Mouse (Mus musculus) ovary, postnatal 10 days (tissue): ENCODE measurements around the gene Il22ra1.
"Not testable (repeated sequence)": the region's sequence is repeated elsewhere in the genome, so short reads cannot be mapped to it uniquely, and the experiment has no call there.

ENCODE experiments used
- DNase-seq: peaks from one replicate; pipeline ENCODE4 v3.0.0; 2022; ENCODE audit warnings: low spot score

Gene Il22ra1

DNA sequence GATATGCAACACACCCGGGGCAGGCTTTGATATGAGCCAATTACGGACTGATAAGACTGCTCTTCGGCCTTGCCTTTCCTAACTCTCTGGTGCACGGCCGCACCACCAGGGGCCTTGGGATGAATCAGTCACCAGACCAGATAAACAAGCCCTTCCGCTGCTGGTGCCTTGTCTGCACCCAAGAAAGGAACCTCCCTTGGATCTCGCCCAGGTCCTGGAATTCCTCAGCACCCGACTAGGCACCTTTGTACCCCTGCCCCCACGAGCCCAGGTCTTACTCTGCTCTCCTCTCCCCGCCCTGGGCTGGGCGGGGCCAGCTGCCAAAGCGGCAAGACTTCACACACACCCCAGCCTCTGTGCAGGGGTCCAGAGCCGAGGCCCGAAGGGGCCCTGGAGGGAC, at the start of gene Il22ra1:
Il22ra1 (plus strand) TSS at position 356 of the 400 bp plus-strand sequence.
- DNase-seq = no peak

DNA sequence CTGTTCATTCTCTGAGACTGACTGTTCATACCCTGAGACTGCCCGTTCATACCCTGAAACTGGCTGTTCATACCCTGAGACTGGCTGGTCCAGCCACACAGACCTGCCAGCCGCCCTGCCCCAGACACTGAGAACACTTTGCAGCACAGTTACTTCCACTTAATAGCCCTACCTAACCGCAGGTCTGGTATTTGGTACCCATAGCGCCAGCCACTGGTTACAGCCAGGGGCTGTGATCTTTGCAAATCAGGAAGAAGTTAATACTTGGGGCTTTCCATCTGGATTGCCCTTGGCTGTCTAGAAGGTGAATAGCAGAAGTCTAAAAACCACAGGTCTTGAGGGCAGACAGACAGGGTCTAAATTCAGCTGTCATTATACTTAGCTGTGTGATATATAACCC, 48.7 kb upstream of the Il22ra1 start:
- DNase-seq = no peak

DNA sequence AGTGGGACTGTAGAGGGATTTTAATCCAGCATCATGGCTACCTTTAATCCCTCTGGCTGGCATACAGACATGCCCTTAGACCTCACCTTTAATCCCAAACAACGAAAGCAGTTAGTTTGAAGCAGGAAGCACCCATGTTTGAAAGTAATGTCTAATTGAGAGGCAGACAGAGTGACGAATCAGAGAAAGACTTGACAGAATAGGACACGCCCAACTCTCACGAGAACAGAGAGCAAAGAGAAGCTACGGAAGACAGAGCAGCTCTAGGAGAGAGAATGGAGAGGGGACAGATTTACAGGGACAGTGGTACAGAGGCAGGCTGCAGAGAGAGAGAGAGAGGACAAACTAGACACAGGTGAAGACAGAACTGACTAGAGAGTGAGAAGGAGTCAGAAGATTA, 46.2 kb upstream of the Il22ra1 start:
- DNase-seq = no peak

DNA sequence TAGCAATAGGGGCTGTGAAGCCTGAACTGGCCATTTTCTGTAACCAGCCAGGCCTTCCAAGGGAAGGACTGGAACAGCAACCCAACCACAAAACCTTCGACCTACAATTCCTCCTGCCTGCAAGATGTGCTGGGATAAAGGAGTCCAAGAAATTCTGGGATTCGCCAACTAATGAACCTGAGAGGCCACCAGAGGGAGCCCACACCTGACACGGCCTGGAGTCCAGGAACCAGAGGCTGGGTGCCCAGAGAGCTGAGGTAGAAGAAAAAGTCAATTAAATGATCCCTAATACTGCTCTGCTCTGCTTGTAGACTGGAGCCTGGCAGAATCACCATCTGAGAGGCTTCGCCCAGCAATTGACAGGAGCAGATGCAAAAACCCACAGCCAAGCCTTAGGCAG, 44.4 kb upstream of the Il22ra1 start:
- DNase-seq = no peak

DNA sequence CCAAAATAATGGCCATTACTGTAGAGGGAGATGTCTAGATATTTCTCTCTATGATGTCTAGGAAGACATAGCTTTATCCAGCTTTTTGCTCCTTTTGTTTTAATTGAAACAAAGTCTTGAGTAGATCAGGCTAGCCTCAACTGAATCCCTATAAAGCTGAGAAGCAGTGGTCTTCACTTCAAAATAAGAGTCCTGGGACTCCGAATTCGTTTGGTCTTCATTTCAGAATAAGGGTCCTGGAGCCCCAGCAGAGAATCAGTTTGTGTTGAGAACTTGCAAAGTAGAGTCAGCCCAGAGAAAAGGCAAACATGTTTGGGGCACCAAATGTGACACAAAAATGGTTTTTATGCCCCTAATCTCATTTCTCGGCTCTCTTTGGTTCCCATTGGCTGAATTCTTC, 43.2 kb upstream of the Il22ra1 start:
- no peak for DNase-seq

DNA sequence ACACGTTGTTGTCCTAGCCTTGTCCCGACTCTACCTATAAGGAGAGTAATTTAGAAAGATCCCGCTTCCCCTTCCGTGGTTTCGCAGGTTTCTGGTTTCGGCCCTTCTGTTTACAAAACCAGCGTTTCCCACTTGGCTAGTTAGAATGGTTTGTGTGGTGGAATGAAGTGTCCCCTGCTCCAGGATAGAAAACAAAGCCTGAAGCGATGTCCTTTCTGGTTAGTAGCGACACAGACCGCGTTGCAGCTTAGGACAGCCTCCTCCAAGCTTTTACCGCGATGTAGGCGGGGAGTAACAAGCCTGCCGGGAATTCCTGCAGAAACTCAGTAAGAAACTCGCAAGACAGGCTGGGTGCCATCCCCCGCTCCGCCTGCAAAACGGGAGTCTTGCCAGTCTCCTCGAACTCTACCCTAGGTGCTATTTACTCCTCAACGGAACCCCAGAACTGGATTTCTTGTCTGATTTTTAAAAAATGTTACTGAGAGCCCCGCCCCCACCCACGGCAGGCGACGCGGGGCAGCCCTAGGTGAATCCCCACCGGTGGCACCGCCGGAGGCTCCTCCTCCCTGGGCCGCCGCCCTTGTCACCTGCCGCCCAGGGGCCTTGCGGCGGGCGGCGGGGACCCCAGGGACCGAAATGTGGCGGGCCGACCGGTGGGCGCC, 41.9 kb upstream of the Il22ra1 start, which contains the start of gene Ifnlr1:
Ifnlr1 (plus strand) TSS at position 382 of the 662 bp plus-strand sequence.
- DNase-seq = peak; percentile 29

DNA sequence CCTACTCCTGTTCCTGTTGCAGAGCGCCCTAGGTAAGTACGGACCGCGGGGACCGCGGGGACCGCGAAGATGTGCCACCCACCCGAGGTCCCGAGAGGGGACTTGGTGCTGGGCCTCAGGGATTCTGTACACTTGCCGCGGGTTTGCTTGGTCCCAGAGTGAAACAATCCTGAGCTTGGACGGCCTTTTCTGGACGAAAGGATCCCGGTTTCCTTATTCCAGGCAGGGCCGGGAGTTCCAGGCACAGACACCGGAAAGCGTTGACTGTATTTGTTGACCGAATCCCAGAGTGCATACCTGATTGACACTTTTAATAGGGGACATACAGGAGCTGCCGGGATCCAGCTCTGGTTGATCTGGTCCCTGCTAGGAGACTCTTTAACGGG, 41.4 kb upstream of the Il22ra1 start:
- DNase-seq = no peak

DNA sequence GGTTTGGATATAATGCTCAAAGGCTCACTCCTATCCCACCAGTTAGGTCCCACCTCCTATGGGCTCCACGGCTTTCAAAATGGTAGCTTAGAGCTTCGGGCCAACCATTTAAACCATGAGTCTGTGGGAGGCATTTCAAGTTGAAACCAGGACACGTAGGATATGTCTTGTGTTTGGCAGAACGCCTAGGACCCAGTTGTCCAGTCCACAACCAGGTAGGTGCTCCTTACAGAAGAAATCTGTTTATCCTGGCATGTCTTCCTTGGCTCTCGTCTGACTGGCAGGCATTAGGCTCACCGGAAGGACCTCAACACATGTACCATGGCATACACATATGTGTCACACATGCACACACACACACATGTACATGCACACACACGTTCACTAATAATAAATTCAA, 38.2 kb upstream of the Il22ra1 start:
- no peak for DNase-seq

DNA sequence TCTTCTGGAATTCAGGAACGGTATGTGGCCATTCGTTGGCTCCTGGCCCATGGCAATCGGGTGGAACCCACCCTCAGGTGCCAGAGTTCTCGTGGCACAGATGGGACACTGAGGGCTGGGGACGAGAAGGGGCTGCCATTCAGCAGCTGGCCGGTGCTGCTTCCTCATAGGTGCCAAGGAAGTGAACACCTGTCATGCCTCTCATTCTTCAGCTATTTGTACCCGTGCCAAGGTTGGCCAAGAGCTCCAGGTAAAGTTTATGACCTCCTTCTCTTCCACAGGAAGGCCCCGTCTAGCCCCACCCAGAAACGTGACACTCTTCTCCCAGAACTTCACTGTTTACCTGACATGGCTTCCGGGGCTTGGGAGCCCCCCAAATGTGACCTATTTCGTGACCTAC, 37.7 kb upstream of the Il22ra1 start:
- DNase-seq = no peak

DNA sequence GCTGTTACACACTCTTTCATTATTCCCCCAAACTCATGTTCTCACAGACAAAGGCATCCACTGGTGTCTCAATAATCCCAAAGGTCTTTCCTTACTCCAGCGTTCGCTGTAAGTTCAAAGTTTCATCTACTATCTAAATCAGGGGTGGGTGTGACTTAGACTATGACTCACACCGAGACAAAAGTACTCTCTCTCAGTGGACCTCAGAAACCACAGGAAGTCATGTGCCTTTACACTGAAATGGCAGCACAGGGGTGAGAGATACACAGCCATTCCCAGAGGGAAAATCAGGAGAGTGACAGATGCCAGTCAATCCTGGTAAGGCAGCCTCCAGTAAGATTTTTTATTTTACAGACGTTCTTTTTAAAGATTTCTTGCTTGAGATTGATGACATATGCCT, 35.1 kb upstream of the Il22ra1 start:
- no peak for DNase-seq

DNA sequence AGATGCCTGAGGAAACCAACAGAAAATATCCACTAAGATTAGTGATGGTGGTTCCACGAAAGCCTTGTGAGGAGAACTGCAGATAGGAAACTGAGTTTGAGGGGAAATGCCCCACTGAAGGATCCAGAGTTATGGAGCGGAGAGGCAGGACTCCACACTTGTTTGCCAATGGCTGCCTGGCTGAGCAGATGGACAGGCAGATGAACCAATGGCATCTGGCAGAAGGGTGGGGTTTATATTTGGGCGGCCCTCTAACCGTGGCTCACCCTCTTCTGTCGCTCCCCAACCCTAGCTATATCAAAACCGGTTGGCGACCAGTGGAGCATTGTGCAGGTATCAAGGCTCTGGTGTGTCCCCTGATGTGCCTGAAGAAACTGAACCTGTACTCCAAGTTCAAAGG, 29.5 kb upstream of the Il22ra1 start:
- no peak for DNase-seq

DNA sequence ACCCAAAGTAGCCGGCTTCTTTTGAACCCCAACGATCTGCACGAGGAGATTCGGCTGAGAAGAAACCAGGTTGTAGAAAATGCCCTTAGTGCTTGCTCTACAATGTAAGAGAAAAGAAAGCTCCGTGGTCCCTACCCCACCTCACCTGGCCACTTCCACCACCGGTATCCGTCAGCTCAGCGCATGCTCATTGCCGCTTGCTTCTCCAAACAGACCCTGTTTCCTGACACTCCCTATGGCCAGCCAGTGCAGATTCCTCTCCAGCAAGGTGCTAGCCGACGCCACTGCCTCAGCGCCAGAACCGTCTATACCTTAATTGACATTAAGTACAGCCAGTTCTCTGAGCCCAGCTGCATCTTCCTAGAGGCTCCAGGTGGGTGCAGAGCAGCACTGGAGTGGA, 24.5 kb upstream of the Il22ra1 start:
- no peak for DNase-seq

DNA sequence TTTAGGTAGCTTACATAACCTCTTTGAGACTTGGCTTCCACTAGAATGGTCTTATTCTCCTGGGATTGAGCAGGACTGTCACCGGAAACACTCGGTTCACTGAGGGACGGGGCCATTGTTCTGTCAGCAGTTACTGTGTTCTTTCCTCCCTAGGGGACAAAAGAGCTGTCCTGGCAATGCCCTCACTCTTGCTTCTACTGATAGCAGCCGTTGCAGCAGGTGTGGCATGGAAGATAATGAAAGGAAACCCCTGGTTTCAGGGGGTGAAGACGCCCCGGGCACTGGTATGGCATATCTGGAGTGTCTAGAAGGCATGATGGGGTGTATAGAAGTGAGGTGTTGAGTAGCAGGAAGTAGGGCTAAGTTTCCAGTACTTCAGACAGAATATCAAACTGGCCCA, 24.0 kb upstream of the Il22ra1 start:
- DNase-seq = no peak

DNA sequence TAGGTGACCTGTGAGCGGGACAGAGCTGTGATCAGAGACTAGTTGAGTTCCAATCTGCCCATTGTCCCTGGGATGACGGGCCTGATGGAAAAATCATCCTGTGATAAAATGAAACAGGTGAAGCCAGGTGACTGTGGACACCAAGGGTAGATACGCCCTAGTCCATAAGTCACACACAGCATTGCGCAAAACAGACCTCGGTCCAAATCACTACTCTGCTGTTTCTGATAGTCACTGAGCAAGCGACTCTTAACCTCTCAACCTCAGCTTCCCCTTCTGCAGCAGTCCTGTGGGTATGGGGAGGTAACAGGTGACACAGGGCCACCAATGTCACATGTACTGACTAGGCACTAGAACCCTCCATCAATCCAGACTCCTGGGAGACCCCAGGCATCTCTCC, 21.9 kb upstream of the Il22ra1 start:
- DNase-seq = no peak

DNA sequence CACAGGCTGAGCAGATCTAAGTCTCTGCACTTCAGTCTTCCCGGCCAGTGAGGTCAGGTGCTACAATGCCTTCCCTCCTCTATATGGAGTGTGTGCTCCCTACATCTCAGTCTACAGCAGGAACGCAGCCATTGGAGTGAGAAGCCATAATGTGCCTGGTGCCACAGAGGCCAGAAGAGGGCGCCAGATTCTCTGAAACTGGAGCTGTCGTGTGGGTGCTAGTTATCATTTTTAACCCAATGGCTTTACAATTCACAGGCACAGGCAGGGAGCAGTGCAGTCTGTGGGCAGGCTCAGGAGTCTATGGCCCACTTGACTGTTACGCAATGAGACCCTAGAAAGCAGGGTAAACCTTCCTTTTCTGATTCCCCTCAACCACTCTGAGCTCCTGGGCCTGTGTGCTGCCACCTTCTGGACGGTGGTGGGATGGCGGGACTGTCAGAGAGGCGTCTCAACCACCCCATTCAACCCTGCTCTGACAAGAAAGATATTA, 18.9 kb upstream of the Il22ra1 start:
- peak; percentile 58 for DNase-seq

DNA sequence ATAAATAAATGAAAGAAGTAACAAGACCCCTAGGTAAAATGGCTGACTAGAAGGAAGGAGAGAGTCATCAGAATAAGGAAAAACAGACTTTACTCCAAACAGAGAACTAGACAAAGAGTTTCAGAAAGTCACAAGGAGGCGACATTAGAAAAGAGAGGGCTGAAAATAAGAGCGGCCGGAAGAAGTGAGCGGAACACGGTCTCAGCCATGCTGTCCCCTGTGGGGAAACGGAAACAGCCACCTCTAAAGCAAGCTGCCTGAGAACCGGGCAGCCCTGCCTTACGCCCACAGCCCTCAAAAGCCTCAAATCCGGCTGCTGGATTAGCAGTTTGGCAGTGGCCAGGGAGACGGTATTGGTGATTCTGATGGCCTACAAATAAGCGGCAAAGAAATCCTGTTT, 18.4 kb upstream of the Il22ra1 start:
- no peak for DNase-seq

DNA sequence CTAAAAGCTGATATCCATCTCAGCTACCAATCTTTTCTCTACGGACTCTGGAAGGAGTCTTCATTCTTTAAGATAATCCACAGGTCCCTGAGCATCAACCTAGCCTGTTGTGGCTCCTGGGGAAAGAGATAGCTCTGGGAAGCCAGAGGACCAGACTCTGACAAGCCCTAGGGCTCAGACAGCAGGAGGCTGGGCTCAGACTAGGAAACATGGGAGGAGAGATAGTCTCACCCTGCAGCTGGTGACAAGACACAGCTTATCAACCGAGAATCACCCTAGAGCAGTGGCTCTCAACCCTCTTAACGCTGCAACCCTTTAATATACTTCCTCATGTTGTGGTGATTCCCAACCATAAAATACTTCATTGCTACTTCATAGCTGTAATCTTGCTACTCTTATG, 17.6 kb upstream of the Il22ra1 start:
- no peak for DNase-seq

DNA sequence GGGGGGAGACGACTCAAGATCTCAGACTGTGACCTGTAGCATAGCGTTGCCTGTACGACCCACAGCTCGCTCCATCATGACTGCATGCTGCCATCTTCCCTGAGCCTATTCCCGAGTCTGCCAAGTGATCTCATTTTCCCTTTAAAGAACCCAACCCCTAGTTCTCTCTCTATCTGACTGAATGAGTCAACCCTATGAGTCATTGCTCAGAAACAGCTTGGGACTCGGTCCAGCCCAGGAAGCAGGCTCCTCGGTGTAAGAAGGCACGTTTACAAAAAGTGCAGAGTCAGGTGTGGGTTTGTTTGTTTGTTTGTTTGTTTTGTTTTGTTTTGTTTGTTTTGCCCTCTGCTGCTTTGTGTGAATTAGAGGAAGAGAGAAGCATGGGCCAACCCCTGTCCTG, 13.2 kb upstream of the Il22ra1 start:
- no peak for DNase-seq

DNA sequence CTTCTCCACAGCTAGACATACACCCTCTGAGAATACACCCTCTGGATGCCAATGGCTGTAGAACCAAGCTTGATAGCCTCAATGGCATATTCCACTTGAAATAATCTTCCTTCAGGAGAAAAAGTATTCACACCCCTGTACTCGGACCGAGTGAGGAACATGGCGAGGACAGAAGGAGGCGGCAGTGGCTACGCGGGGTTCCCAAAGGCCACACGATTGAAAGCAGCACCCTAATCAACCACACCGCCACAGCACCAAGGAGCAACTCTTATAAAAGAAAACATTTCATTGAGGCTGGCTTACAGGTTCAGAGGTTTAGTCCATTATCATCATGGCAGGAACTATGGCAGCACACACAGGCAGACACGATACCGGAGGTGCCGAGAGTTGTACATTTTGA, 11.5 kb upstream of the Il22ra1 start:
- DNase-seq = not testable (repeated sequence)

DNA sequence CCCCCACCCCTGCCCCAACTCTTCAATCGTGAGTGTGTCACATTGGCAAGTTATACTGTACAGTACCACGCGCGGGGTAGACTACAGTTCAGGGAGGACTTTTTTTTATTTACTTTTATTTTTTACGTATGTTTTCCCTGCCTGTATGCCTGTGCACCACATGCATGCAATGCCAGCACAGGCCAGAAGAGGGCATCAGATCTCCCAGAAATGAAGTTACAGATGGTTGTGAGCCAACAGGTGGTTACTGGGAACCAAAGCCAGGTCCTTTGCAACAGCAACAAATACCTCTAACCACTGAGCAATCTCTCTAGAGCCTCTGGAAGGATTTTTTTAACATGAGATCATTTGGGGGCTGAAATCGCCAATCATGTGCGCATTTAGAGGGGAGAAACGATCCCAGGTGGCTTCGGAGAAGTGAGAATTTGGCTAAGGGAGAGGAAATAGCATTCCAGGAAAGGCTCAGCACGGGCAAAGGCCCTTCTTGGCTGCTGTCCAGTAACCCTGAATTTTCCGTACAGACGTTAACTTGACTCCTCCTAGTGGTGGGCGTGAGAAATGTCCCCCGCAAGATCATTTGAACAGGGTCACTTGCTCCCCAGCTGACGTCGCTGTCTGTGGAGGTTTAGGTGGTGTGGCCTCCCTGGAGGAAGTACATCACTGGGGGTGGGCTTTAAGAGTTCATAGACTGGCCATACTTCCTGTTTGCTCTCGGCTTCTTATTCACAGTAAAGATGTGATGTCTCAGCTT, 5.3 kb upstream of the Il22ra1 start:
- DNase-seq = no peak

DNA sequence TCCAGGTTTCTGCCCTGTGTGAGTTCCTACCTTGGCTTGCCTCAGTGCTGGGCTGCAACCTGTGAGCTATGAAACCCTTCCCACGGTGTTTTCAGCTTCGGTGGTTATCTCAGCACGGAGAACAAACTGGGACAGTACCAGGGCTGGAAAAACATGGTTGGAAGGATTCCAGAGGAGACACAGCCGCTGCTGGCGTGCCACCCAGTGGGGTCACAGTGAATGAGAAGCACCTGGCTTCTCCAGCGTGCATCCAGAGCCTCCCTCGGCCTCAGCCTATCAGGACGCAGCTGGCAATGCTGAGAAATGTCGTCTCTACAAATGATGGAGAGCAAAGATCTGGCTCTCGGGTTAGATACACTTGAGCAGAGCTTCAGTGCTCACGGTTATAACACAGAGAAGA, 1.6 kb upstream of the Il22ra1 start:
- no peak for DNase-seq

DNA sequence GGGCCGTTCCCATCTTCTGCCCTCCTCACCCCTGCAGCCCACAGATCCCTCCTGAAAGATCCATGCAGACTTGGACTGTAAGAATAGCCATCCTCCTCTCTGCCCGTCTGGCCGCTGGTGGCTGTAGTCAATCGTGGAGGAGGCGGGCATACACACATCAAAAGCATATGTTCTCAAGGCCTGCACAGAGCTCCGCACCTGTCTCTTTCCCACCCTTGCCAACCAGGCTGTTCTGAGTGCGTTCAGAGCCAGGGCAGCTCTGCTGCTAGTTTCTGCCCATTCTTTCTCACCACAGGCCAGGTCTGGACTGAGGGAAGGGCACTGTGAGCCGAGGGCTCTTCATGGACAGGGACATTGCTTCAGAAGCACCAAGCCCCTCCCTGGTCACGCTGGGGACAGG, 2.2 kb downstream of the Il22ra1 start:
- DNase-seq = no peak

DNA sequence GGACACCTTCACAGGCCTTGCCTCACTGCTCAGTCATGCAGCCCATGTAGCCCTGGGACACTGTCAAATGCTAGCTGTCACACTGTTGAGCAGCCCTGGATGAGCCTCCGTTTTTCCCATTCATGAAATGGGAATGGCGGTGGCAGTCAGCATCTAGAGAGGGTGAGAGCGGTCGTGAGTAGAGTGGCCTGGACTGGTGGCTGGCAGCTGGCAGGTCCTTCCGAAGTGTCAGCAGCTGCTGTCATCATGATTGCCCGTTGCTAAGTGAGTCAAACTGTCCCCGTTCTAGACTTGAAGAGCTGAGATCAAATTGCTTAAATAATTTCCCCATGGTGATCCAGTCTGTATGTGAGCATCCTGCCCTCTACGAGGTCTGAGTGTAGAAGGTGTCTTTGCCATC, 3.0 kb downstream of the Il22ra1 start:
- DNase-seq = no peak

DNA sequence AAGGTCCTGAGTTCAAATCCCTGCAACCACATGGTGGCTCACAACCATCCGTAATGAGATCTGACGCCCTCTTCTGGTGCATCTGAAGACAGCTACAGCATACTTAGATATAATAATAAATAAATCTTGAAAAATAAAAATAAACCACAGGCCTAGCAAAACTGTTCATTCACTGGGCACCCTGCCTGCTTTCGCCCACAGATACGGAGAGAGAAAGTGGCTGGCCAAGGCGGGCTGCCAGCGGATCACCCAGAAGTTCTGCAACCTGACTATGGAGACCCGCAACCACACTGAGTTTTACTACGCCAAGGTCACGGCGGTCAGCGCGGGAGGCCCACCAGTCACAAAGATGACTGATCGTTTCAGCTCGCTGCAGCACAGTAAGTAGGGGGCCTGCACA, 5.9 kb downstream of the Il22ra1 start:
- DNase-seq = no peak
